Mouse (Mus musculus) Muller cell, postnatal 12 days (primary cell): Measurements from ENCODE around the gene Fgfr2.
A peak's percentile ranks its signal among the peaks of the same experiment; 100 is the strongest.
"Not testable (repeated sequence)": the region's sequence is repeated elsewhere in the genome, so short reads cannot be mapped to it uniquely, and the experiment has no call there.

ENCODE experiments used
- DNase-seq: peaks from one replicate; pipeline ENCODE4 v3.0.0-alpha.2; 2015; ENCODE audit errors: inconsistent ontology term

Gene Fgfr2

GRCm38 (mm10) chr7:132664815-132665214, 458.3 kb downstream of the Fgfr2 start:
- no peak for DNase-seq

GRCm38 (mm10) chr7:132662831-132663230, 460.3 kb downstream of the Fgfr2 start:
- DNase-seq: not testable (repeated sequence)

DNA sequence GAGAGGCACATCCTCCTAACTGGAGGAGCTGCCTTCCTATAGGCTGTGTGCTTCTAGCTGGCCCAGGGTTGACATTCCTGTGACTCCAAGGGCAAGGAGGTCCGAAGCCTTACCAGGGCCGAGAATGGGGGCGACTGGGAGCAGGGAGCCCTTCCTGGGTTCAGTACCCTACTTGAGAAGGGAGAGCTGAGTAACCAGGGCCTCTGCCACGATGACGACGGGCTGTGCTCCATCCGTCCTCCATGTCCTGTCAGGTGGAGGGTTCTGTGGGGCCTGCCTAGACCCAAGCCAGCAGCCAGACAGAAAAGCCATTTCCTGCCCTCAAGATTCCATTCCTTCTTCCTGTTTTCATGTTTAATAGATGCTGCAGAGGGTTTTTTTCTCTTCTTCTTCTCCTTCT, 463.5 kb downstream of the Fgfr2 start:
- no peak for DNase-seq

DNA sequence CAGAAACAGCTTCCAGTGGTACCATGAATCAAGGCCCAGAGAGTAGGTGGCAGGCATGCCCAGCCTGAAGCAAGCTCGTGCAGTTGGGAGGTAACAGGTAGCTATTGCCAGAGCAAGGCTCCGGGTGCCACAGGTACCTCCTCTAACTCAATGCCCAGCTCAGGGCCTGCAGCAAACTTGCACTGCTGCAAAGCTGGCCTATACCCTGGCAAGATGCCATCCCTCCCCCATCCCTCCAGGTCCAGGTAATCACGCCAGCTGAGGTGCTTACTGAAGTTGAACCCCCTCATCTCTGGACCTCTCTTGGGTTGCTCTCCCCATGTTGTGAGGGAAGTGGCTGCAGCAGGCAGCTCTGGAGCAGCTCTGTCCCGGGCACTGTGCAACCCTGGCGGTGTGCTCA, 464.5 kb downstream of the Fgfr2 start:
- DNase-seq: no peak

DNA sequence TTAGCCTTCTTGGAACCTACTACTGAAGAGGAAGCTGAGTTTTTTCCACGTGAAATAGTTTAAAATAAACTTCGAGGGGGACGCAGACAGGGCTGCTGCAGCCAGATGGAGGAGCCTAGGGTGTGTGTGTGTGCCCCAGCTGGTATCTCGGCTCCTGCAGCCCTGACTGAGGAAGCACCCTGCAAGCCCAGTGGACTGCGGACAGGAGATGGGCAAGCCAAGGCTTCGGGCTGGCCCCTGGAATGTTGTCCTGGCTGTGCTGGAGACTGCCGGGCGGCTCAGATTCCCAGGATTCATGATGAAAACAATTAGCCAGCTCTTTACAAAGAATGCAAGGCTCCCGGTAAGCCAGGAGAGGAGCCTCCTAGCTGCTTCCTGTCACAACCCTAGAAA, 465.1 kb downstream of the Fgfr2 start:
- peak; percentile 84 for DNase-seq

GRCm38 (mm10) chr7:132657371-132658057, 465.6 kb downstream of the Fgfr2 start:
- DNase-seq: no peak

GRCm38 (mm10) chr7:132656548-132656947, 466.6 kb downstream of the Fgfr2 start:
- peak; percentile 84 for DNase-seq

DNA sequence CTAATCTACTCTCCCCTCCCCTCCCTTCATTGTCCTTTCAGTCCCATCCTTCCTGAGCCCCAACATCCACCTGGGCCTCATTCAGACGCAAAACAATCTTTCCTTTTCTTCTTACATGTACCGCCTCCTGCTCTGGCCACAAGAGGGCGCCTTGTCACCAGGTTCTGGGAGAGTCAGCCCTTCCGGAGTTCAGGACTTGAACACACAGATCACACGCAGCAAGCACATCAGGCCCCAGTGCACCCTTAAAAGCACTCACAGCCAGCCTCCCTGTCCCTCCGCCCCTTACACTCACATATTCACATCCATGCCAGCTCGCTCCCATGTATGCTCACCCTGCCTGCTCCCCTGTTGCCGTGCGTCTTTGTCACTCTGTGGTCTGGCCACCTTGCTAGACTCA, 467.1 kb downstream of the Fgfr2 start:
- DNase-seq: peak; percentile 75

DNA sequence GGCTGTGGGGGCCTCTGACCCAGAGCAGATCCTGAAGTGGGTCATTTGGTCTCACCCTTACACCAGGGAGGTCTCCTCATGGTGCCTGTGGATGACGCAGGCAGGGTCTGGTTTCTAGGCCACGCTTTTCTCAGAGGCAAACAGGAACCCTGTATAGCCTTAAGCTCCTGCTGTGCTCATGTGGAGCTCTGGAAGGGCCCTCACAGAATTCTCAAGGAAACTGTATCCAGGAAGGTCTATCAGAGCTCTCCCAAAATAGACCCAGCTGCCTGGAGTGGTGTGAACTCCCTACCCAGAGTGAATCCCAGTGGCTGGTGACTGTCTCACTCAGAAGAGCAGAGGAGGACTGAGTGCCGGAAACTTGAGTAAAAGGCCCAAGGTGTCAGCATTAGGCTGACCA, 468.7 kb downstream of the Fgfr2 start:
- DNase-seq: no peak

GRCm38 (mm10) chr7:132646514-132646913, 476.6 kb downstream of the Fgfr2 start:
- no peak for DNase-seq

GRCm38 (mm10) chr7:132644605-132645279, 478.4 kb downstream of the Fgfr2 start:
- no peak for DNase-seq

DNA sequence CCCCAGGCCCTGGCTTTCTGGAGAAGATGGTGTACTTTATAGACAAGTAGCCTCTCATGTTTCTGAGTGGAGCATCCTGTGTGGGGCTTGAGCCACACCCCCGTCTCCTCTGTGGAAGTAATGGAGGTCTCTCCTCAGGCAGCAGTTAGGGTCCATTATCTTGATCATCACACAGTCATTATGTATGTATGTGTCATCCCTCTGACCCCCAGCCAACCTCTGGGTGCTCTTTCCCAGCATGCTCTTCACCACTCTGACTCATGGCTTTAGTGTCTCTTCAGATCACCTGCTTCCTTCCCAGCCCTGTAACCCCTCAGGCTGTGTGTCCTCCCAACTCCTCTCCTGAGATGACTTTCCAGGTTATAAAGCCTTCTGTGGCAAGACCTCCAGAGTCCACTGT, 481.5 kb downstream of the Fgfr2 start:
- DNase-seq: no peak

DNA sequence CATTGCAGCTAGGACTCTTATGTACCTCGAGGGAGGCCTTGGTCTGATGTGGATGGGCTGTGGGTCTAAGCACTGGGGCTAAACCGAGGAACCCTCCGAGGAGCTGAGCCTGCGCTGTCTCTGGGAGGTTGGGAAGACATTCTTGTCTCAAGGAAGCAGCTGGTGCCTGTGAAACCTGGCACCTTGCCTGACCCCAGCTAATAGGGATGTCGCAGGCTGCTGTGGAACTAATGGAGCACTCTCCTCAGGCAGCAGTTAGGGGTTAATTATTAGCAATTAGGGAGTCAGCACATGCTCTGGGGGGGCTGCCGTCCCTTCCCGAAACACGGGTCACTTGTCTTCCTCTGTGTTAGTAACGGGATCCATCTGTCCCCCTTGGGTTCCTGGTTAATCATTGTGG, 482.2 kb downstream of the Fgfr2 start:
- no peak for DNase-seq

DNA sequence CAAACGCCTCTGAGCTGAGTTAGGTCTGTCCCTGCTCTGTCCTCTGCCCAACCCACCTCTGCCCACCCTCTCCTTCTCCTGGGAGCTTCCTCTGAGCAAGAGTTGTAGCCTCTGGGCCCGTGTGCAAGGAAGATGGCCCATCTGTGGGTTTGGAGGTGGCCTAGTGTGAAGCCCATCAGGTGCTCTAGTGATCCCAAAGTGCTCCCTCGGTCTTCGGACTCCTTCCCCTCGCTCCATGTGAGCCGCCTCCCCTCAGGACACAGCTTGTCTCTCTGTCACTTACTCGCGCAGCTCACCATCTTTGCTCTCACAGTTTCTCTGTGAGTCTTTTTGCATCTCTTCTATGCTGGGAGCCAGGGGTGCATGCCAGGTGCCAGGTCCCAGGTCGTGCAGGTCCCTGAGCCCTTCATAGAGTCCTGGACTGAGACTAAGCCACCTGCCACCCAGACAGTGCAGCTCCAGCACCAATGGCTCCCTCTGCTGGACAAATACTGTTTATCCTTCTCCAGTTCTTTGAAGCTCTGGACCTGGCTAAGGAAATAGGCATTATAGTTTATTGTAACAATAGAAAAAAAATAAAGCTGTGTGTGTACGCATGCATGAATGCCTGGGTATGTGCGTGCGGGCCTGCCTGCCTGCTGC, 484.6 kb downstream of the Fgfr2 start:
- DNase-seq: peak; percentile 37

GRCm38 (mm10) chr7:132637292-132637691, 485.9 kb downstream of the Fgfr2 start:
- DNase-seq: no peak

- DNase-seq: peak; percentile 86
Observed at GRCm38 (mm10) chr7:132631313-132631712, 491.8 kb downstream of the Fgfr2 start.

- no peak for DNase-seq
Observed at GRCm38 (mm10) chr7:132627448-132627847, 495.7 kb downstream of the Fgfr2 start.

DNA sequence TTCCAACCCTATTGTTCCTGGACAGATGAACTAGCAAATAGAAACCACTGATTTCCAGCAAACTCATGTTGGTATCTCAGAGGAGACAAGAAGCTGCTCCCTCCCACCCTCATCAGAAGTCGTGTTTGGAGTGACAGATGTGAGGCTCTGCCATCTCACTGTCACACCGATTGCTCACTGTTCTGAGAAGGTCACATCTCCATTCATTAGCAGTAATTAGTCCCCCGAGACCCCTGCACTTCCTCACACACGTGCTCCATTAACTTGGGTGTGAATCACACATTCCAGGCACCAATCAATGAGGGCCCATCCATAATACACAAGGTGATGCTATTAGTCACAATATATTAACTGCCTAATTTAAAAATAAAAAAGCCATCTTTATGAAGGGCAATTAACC, 497.0 kb downstream of the Fgfr2 start:
- no peak for DNase-seq

DNA sequence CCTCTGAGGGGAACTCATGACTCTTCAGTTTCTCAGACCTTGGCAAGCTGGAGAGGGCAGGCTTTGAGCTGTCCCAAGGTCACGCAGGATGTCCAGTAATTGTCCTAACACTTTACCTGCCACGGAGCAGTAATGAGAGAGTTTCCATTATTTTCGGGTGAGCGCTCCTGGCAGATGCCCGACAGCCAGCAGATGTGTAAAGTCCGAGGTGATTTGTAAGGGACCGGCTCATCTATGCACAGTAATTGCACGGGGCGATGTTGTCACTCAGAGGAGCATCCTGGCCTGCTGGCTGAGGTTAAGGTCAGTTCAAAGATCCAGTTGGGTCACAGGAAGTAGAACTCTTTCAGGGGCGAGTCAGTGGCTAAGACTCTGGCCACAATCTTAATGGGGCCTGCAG, 499.0 kb downstream of the Fgfr2 start:
- DNase-seq: no peak

DNA sequence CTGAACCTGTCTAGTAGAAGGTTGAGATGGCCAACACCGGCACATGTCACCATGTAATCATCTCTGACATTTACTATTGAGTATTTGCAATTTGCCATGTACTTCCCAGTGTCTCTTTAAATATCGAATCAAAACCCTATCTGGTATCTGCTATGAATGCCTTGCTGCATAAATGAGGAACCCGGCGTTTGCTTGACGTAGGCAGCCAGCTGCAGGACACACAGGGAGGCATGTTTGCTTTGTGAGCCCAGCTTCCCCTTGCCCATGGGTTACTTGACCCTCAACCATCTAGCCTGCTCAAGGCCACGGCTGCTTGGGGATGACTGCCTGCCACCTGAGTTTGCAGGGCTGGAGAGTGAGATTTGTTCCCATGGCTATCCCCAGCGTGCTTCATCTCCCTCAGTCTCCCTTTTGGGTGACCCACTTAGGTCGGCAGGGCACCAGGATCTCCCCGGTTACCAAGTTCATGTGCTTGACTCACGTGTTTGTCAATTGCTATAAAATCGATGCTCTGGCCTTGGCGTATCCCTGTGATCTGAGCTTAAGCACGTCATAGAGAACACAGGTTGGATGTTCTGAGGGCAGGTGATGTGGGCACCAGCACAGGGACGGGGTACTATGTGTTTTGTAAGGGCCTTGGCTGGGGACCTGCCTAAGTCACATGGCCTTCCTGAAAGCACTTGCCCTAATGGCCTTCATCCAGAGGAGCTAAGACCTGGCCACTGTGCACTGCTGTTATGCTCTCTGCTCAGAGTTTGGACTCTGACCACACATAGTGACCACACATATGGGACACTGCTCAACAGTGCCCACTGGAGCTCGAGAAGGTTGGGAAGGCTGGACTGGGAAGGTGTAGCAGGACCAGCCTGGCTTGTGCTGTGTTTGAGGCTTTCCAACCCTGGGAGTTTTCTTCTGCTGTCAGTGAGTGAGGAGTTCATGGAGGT, 502.9 kb downstream of the Fgfr2 start:
- no peak for DNase-seq

- DNase-seq: no peak
Observed at GRCm38 (mm10) chr7:132619549-132619948, 503.6 kb downstream of the Fgfr2 start.

- DNase-seq: no peak
Observed at GRCm38 (mm10) chr7:132617021-132617564, 506.1 kb downstream of the Fgfr2 start.
